Mouse (Mus musculus) cerebellum, adult 11 months (tissue): ENCODE results near the gene Got1.
A peak's percentile ranks its signal among the peaks of the same experiment; 100 is the strongest.

ENCODE experiments used
- DNase-seq: peaks from one replicate; pipeline ENCODE4 v3.0.0; 2022

Got1 gene

DNA sequence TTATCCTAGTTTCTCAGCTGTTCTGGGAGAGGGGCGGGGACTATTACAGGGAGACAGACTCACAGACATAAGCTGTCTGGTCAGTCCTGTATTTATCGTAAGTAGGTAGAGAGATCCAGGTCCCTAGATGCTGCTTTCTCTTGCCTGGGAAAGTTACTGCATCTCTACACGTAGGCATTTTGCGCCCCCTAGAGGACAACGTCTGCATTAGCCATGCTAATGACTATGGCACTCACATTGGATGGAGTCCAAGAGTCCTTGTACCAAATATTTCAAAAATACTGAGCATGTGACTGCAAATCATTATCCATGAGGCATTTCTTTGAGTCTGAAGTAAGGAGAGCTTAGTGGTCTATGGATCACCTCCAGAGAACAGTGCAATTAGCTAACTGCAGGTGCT is 45.5 kb downstream of the Got1 start:
- peak; percentile 75 for DNase-seq

DNA sequence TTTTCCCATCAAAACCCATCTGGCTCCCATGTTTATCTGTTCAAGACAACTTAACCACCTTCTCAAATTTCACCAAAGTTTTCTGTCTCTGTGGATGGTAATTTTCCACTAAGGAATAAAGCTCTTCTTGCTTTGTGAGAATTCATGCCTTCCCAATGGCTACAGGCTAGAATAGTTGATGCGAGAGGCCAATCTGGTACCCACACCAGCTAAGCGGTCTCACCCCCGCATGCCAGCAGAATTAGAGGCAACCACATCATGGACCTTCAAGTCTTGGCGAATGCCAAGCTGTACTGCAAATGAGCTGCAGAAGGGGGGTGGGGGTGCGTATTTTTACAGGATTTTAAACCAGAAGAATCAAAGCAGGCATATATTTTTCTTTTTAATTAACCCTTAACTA is 47.0 kb downstream of the Got1 start:
- no peak for DNase-seq

DNA sequence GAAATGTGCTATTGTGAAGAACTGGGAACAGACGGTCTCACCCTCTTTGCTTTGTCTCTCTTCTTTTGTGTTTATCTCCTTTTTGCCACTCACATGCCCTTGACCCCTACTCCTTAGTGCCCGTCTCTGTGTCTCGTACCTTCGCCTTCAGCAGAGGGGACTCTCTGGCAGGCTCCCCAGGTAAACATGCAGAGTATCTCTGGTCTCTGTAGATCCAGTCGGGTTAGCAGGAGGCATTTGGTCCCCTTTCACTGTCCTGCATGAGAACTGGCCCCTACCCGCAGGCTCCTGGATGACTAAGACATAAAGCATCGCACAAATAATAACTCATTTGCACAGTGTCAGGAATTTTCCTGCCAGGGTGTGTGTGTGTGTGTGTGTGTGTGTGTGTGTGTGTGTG is 48.3 kb downstream of the Got1 start:
- no peak for DNase-seq

DNA sequence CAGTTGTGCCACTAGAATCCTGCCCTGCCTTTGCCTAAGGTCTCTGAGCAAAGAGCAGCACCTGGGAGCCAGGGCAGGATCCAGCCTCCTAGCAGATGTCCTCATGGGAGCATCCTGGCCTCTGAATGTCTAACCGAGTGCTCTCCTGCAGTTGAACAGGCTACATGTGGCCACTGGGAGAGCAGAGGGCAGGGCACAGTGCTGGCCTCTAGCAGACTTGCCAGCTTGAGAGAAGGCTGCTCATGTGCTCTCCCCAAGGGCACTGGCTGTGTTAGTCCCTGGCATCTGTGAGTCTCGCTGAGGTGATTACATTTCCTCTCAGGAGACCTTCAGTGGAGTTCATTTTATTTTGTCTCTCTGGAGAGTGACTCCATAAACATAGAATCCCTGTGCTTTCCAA is 48.8 kb downstream of the Got1 start:
- peak; percentile 36 for DNase-seq

DNA sequence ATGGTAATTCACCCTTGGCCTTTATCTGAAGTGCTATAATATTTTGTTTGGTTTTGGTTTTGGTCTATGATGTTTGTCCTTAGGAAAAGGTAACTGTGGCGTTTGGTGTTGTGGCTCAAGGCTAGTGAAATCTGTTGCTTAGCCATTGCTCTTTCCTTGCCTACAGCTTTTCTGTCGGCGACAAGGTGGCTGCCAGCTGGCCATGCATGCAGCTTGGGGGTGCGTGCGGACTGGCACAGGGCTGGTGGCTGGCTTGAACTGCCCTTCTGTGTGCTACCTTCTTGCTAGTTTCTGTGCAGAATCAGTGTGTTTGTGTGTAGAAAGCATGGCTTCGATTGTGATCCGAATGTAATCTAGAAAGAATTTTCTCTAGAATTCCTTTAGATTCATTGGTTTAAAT is 51.6 kb downstream of the Got1 start:
- DNase-seq = peak; percentile 78

DNA sequence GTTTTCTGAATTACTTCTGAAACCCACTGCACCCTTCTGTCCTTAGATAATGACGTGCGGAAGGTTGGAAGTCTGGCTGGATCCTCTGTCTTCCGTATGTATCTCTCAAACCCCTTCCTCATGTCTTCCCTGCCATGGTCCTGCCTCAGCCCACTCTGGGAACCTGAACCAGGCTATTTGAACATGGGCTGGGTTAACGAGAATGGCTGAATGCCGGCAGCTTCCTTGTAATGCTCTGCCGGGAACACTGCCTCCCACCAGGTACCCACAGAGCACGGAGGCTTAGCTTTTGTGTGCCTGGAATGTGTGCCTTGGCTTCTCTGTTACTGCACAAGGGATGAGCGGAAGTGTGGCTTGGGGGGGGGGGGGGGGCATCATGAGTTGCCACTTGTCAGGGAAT is 52.1 kb downstream of the Got1 start:
- DNase-seq = no peak

DNA sequence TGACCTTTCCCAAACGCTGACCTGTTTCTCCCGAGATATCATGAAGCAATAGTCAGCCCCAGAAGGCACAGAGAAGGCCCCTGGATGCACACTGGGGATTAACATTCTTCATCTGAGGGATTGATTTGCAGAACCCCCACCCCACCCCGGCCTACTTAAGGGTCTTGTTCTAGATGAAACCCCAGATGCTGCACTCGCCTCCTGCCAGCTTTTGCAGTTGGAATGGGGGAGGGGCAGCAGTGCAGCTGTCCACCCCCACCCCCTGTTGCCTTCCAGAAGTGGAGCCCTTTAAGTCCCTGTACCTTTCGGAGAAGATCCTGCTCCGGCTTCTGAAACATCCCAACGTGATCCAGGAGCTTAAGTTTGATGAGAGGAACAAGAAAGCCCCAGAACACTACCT is 55.1 kb downstream of the Got1 start:
- DNase-seq = no peak

DNA sequence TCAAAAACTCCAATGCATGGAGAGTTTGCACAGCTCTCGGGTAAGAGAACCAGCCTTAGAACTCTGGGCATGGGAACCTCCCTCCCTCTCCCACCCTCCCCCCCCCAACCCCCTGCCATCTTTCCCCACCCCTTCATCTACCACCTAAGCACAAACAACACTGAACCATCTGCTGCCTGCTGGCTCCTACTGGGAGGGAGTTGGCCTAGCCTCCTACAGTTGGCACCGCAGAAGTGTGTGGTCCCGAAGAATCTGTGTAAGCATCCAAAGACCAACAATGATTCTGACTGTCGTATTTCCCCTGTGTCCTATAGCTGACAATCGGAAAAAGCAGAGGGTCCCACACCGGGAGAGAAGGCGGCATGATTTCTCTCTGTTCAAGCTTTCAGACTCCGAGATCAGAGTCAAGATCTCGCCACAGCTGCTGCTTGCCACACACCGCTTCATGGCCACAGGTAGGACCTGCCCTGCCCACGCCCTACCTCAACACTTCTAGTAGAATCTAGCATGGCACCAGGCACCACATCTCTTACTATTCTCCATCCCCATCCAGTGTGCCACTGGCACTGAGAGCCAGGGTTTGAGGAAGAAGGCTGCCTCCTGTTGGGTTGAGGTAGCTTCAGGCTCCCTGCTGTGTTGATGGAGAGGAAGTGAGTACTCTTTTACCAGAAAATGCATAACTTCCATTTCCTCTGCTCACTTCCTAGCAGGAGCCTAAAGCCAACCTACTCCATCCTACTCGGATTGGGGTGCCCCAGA is 56.3 kb downstream of the Got1 start:
- peak; percentile 75 for DNase-seq

DNA sequence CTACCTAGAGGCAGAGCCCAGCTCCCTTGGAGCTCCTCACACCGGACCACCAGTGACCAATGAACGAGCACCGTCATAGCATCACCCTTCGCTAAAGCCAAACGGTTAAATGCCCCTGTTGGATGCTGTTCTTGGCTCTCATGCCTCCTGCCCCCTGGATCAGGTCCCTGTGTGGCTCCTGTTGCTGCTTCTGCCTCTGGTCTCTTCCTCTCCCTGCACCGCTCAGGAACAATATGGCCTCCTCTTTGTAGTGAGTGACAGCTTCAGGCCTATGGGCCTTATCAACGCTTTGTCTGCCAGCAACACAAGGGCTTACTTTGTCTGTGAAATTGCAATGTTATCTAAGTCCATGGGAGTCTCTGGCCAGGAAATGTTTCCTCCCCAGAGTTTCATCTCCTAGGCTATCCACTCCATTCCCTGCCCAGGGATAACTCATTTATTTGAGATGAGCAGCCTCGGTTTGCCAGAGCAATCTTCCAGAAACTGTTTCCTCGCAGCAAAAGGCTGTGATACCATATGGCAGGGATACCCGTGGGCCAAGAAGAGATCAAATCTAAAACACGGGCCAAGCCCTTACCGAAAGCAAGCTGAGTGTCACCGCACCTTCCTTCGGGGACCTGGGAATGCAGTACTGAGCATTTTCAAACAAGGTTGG is 58.7 kb downstream of the Got1 start:
- peak; percentile 83 for DNase-seq

DNA sequence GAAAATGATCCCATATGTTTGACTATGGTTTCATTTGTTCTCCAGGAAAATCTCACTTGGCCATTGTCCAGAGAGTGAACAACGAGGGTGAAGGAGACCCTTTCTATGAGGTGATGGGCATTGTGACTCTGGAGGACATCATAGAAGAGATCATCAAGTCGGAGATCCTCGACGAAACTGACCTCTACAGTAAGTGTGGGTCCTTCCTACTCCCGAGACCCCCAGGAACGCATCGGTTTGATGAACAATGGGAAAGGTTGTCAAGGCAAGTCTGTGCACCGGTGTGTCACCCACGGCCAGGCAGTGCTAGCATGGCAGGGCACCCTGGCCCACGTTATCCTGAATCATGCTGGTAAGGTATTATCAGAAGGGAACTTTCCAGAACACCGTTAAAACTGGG is 59.3 kb downstream of the Got1 start:
- DNase-seq = no peak

DNA sequence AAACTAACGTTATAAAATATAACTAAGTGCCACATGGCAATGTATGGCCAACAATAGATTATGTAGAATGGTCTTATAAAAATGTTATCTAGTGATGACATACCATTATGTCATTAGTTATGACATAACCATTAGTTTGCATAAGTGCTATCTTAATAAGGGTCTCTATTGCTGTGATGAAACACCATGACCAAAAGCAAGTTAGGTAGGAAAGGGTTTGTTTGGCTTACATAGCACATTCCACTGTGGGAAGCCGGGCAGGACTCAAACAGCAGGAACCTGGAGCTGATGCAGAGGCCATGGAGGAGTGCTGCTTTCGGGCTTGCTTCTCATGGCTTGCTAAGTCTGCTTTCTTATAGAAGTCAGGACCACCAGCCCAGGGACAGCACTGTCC is 60.1 kb downstream of the Got1 start:
- DNase-seq = no peak

DNA sequence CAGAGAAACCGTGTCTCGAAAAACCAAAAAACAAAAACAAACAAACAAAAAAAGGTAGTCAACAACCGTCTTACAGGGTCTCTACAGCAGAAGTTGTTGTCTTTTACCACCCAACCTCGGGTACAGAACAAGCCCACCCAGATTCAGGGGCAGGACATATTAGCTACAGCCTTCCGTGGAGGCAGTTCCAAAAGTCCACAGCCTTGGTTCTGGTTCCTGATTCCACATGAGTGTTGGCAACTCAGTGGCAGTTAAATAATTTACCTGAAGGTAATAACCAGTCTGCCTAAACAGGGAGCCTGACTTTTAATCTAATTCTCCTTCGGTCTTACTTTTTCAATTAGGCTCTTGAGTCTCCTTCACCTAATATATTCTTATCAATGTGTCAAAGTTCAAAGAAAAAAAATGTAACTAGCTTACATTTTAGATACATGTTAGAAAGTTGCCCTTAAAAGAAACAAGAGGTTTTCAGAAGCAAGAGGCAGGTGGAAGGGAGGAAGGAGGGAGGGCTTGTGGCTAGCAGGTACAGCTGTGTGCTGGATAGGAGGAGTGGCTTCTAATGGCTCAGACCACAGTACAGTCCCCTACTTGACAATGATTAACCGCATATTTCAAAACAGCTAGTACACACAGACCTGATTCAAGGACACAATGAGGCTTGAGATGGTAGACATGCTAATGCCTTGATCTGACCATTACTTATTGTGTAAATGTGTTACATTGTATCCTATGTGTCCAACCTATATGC is 60.7 kb downstream of the Got1 start:
- no peak for DNase-seq

DNA sequence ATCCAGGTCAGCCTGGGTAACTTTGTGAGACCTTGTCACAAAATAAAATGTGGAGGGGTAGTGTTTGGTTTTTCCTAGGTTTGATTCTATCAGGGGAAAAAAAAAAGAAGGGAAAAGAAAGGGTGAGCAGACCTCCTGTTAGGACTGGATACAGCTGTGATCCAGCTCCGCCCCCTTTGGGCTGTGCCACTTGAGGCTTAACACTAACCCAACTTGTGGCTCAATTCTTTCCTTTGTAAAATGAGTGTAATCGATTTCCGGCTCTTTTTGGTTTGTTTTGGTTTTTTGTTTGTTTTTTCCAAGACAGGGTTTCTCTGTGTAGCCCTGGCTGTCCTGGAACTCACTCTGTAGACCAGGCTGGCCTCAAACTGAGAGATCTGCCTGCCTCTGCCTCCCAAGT is 62.3 kb downstream of the Got1 start:
- DNase-seq = no peak

DNA sequence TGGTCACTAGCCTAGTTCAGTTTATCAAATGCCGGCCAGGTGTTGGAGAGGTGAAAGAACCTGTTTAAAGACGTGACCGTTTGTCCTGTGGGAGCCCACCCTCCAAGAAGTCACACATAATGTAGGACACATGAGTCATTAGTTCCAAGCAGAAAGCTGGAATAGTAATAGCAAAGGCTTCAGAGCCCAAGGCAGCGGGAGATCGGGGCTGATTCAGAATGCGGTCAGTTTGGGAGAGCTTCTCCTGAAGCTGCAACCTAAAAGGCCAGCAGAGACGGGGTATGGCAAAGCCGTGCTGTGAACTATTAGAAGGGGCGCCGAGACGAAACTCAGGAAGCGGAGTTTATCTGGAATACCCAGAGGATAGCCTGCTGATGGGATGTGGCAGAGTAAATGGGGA is 63.9 kb downstream of the Got1 start:
- DNase-seq = no peak

DNA sequence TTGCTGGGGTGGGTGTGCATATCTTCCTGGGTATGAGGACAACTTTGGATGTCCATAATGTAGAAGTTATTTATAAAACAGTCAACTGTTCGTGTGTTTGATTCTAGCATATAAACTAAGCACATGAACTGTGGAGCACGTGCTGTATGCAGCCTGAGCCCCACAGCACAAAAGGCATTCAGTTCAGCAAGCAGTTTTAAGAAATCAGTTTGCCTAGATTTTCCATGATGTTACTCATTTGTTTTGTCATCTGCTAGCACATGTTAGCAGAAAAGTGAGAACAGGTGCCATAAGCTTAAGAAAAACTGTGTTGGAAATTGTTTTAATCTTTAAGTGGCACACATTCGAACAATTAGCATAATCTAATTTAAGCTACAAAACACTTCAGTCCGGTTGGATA is 64.5 kb downstream of the Got1 start:
- no peak for DNase-seq

DNA sequence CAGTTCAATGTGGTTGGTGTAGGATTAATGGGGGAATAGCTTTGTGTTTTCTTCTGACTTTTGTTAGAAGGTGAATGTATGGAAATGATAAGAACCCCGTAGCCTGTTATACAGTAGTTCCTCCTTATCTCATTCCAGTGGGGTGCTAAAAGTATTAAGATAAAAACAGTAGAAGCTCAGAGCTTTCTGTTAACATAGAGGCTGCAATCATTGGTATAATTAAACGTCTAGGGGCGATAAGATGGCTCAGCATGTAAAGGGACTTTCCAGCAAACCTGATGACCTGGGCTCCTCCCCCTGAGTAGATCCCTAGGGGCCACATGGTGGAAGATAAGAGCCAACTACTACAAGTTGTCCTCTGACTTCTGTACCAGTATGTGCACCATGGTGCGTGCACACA is 71.4 kb downstream of the Got1 start:
- no peak for DNase-seq

DNA sequence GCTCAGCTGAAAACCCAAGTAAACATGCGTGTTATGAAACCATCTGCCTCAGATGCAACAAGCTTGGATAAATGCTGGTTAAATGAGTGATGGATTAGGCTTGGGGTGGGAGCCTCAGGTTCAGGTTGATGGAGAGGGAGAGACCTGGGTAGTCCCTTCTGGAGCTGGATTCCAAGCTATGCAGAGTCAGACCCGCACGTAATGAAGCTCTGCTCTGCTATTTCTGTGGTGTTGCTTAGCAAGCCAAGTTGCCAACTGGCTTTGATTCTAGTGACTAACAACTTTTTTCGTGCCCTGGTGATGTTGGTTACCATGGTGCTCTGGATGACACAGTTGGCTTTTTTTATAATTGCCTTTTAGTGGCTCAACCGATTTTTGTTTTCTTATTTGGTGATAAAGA is 72.2 kb downstream of the Got1 start:
- DNase-seq = no peak

DNA sequence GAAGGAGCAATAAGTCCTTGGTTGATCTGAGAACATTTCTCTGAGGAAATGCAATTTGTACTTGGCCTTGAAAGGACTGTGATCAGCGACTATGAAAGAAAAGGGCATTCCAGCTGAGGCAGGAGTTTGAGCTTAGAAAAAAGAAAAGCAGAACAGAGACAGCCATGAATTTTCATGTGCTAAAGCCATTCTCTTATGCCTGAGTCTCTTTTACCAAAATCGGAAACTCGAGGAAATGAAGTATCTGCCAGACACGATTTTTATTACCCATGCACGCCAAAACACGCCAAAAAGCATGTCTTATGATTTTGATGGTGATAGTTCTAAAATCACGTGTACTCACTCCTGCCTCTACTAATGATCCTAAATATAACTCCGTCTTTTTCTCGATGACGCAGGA is 72.8 kb downstream of the Got1 start:
- DNase-seq = no peak
